Mouse (Mus musculus): ENCODE data around the gene Itgb6.

Itgb6 gene

GRCm38 (mm10) chr2:60672973-60673954, 49.2 kb downstream of the Itgb6 start:
- no peak for DNase-seq

- DNase-seq, result no peak
These were observed 51.2 kb downstream of the Itgb6 start for GRCm38 (mm10) chr2:60671215-60671614.

GRCm38 (mm10) chr2:60663071-60663470, 59.4 kb downstream of the Itgb6 start:
- no peak for DNase-seq

GRCm38 (mm10) chr2:60659993-60660392, 62.5 kb downstream of the Itgb6 start:
- DNase-seq, result no peak

- DNase-seq, result no peak
These were observed 63.5 kb downstream of the Itgb6 start for GRCm38 (mm10) chr2:60658992-60659391.

- DNase-seq, result no peak
These were observed 67.6 kb downstream of the Itgb6 start for GRCm38 (mm10) chr2:60654828-60655227.

- DNase-seq, result no peak
These were observed 72.3 kb downstream of the Itgb6 start for GRCm38 (mm10) chr2:60650155-60650554.

- no peak for DNase-seq
These were observed 74.8 kb downstream of the Itgb6 start for GRCm38 (mm10) chr2:60647650-60648049.

GRCm38 (mm10) chr2:60646583-60646982, 75.9 kb downstream of the Itgb6 start:
- peak; percentile 29 to 43 for DNase-seq

GRCm38 (mm10) chr2:60643406-60643805, 79.0 kb downstream of the Itgb6 start:
- DNase-seq, result no peak

- peak; percentile 67 to 78 for DNase-seq
These were observed 79.8 kb downstream of the Itgb6 start for GRCm38 (mm10) chr2:60642606-60643005.

- no peak for DNase-seq
These were observed 82.1 kb downstream of the Itgb6 start for GRCm38 (mm10) chr2:60640342-60640672.

GRCm38 (mm10) chr2:60639617-60640341, 82.7 kb downstream of the Itgb6 start:
- peak in 1 of 2 experiments; percentile 31 for DNase-seq

GRCm38 (mm10) chr2:60636910-60637761, 85.3 kb downstream of the Itgb6 start:
- no peak for DNase-seq

- no peak for DNase-seq
These were observed 86.0 kb downstream of the Itgb6 start for GRCm38 (mm10) chr2:60636481-60636880.

GRCm38 (mm10) chr2:60636038-60636437, 86.4 kb downstream of the Itgb6 start:
- DNase-seq, result no peak

- DNase-seq, result no peak
These were observed 89.7 kb downstream of the Itgb6 start for GRCm38 (mm10) chr2:60632791-60633190.

- DNase-seq, result peak; percentile 16 to 57
These were observed 92.1 kb downstream of the Itgb6 start for GRCm38 (mm10) chr2:60630304-60630703.

GRCm38 (mm10) chr2:60627952-60628351, 94.5 kb downstream of the Itgb6 start:
- no peak for DNase-seq

GRCm38 (mm10) chr2:60627515-60627914, 94.9 kb downstream of the Itgb6 start:
- DNase-seq, result no peak

- no peak for DNase-seq
These were observed 96.7 kb downstream of the Itgb6 start for GRCm38 (mm10) chr2:60625766-60626165.

GRCm38 (mm10) chr2:60622161-60622560, 100.3 kb downstream of the Itgb6 start:
- no peak for DNase-seq

- DNase-seq, result no peak
These were observed 107.7 kb downstream of the Itgb6 start for GRCm38 (mm10) chr2:60614758-60615157.

Measured in cerebellum, postnatal 10 days (tissue).